Mouse (Mus musculus): ENCODE data around the gene Spock2. TPM values are rescaled to one million over a fixed set of nuclear protein-coding genes. Genes with fewer than 3 reads are reported as not detected.

The Spock2 gene
- polyA plus RNA-seq, 2 experiments, result 7.6 to 17.7 TPM

- H3K4me1 ChIP-seq (ENCODE audit: control insufficient read depth, insufficient read depth, low read length), result peaks cover 19% of the 10 kb centered on the region
- H3K4me2 ChIP-seq (replicated peaks; ENCODE audit: low read depth, low read length, severe bottlenecking), result no peak overlapping the region
- TF ChIP-seq POLR2A (IDR thresholded peaks at IDR 0.05; ENCODE audit: borderline replicate concordance, extremely low read depth, insufficient read depth, insufficient read length), result no peak
These were observed 24.8 kb upstream of the Spock2 start for GRCm38 (mm10) chr10:60080982-60081825.

GRCm38 (mm10) chr10:60081905-60082304, 24.1 kb upstream of the Spock2 start:
- Histone ChIP-seq H3K9ac (ENCODE audit: low read depth, low read length, severe bottlenecking) (no peak overlapping the region), H3K4me2 (replicated peaks; ENCODE audit: low read depth, low read length, severe bottlenecking) (0 out of 2 replicates have a peak overlapping the region, but pooled peaks have one; percentile 3), H3K27me3 (ENCODE audit: control insufficient read depth, insufficient read depth, low read length) (no peaks in the 10 kb centered on the region), H3K27ac (replicated peaks; ENCODE audit: low read depth, low read length) (no peak overlapping the region), H3K9me3 (ENCODE audit: control insufficient read depth, low read length) (no peaks in the 10 kb centered on the region), H3K4me3 (replicated peaks; ENCODE audit: low read length) (no peak overlapping the region), H3K4me1 (ENCODE audit: control insufficient read depth, insufficient read depth, low read length) (peaks cover 19% of the 10 kb centered on the region), H3K36me3 (ENCODE audit: control insufficient read depth, insufficient read depth, low read length) (0 out of 2 replicates have a peak, but pooled peaks cover 2% of the 10 kb centered on the region)
- DNase-seq (ENCODE audit: low spot score) (peak; percentile 82), ATAC-seq (ENCODE audit: low FRiP score, low read depth) (peak; percentile 41)
- TF ChIP-seq POLR2A (IDR thresholded peaks at IDR 0.05; ENCODE audit: borderline replicate concordance, extremely low read depth, insufficient read depth, insufficient read length), result no peak
- WGBS, result 49% methylated on average over 5 of the region's 5 CpGs

More at GRCm38 (mm10) chr10:60080982-60081825, 24.8 kb upstream of the Spock2 start:
- Histone ChIP-seq H3K27ac (replicated peaks; ENCODE audit: low read depth, low read length) (peak overlapping the region; percentile 44), H3K36me3 (ENCODE audit: control insufficient read depth, insufficient read depth, low read length) (0 out of 2 replicates have a peak, but pooled peaks cover 2% of the 10 kb centered on the region), H3K27me3 (ENCODE audit: control insufficient read depth, insufficient read depth, low read length) (no peaks in the 10 kb centered on the region), H3K9me3 (ENCODE audit: control insufficient read depth, low read length) (no peaks in the 10 kb centered on the region), H3K9ac (ENCODE audit: low read depth, low read length, severe bottlenecking) (no peak overlapping the region), H3K4me3 (replicated peaks; ENCODE audit: low read length) (no peak overlapping the region)
- peak; percentile 36; the same call in 1 of the 2 replicates for ATAC-seq (ENCODE audit: low FRiP score, low read depth)
- WGBS, result 27% methylated on average over 21 of the region's 21 CpGs
- peak; percentile 39 for DNase-seq (ENCODE audit: low spot score)

GRCm38 (mm10) chr10:60084065-60084464, 22.0 kb upstream of the Spock2 start:
- no peak for TF ChIP-seq POLR2A (IDR thresholded peaks at IDR 0.05; ENCODE audit: borderline replicate concordance, extremely low read depth, insufficient read depth, insufficient read length)
- ATAC-seq (ENCODE audit: low FRiP score, low read depth) (no peak), DNase-seq (ENCODE audit: low spot score) (no peak)
- no peak overlapping the region for H3K9ac ChIP-seq (ENCODE audit: low read depth, low read length, severe bottlenecking)
- H3K27me3 ChIP-seq (ENCODE audit: control insufficient read depth, insufficient read depth, low read length), result no peaks in the 10 kb centered on the region
- H3K27ac ChIP-seq (replicated peaks; ENCODE audit: low read depth, low read length), result no peak overlapping the region
- H3K4me2 ChIP-seq (replicated peaks; ENCODE audit: low read depth, low read length, severe bottlenecking), result no peak overlapping the region
- no peaks in the 10 kb centered on the region for H3K36me3 ChIP-seq (ENCODE audit: control insufficient read depth, insufficient read depth, low read length)
- WGBS, result 82% methylated on average over 4 of the region's 4 CpGs
- no peaks in the 10 kb centered on the region for H3K9me3 ChIP-seq (ENCODE audit: control insufficient read depth, low read length)
- peaks cover 16% of the 10 kb centered on the region for H3K4me1 ChIP-seq (ENCODE audit: control insufficient read depth, insufficient read depth, low read length)
- H3K4me3 ChIP-seq (replicated peaks; ENCODE audit: low read length), result no peak overlapping the region

- Histone ChIP-seq H3K4me3 (replicated peaks; ENCODE audit: low read length) (no peak overlapping the region), H3K4me1 (ENCODE audit: control insufficient read depth, insufficient read depth, low read length) (no peaks in the 10 kb centered on the region), H3K36me3 (ENCODE audit: control insufficient read depth, insufficient read depth, low read length) (no peaks in the 10 kb centered on the region), H3K4me2 (replicated peaks; ENCODE audit: low read depth, low read length, severe bottlenecking) (no peak overlapping the region), H3K9me3 (ENCODE audit: control insufficient read depth, low read length) (no peaks in the 10 kb centered on the region), H3K9ac (ENCODE audit: low read depth, low read length, severe bottlenecking) (no peak overlapping the region), H3K27ac (replicated peaks; ENCODE audit: low read depth, low read length) (no peak overlapping the region), H3K27me3 (ENCODE audit: control insufficient read depth, insufficient read depth, low read length) (no peaks in the 10 kb centered on the region)
- no peak for TF ChIP-seq POLR2A (IDR thresholded peaks at IDR 0.05; ENCODE audit: borderline replicate concordance, extremely low read depth, insufficient read depth, insufficient read length)
- DNase-seq (ENCODE audit: low spot score), result no peak
- no peak for ATAC-seq (ENCODE audit: low FRiP score, low read depth)
- WGBS, result 80% methylated on average over 2 of the region's 2 CpGs
These were observed 13.7 kb upstream of the Spock2 start for GRCm38 (mm10) chr10:60092311-60092710.

- WGBS, result 83% methylated on average over 2 of the region's 2 CpGs
- ATAC-seq (ENCODE audit: low FRiP score, low read depth) (no peak), DNase-seq (ENCODE audit: low spot score) (no peak)
- no peaks in the 10 kb centered on the region for H3K9me3 ChIP-seq (ENCODE audit: control insufficient read depth, low read length)
- no peak overlapping the region for H3K9ac ChIP-seq (ENCODE audit: low read depth, low read length, severe bottlenecking)
- TF ChIP-seq POLR2A (IDR thresholded peaks at IDR 0.05; ENCODE audit: borderline replicate concordance, extremely low read depth, insufficient read depth, insufficient read length), result no peak
- H3K4me3 ChIP-seq (replicated peaks; ENCODE audit: low read length), result no peak overlapping the region
- H3K4me2 ChIP-seq (replicated peaks; ENCODE audit: low read depth, low read length, severe bottlenecking), result no peak overlapping the region
- H3K36me3 ChIP-seq (ENCODE audit: control insufficient read depth, insufficient read depth, low read length), result no peaks in the 10 kb centered on the region
- H3K27ac ChIP-seq (replicated peaks; ENCODE audit: low read depth, low read length), result no peak overlapping the region
- H3K4me1 ChIP-seq (ENCODE audit: control insufficient read depth, insufficient read depth, low read length), result no peaks in the 10 kb centered on the region
- no peaks in the 10 kb centered on the region for H3K27me3 ChIP-seq (ENCODE audit: control insufficient read depth, insufficient read depth, low read length)
These were observed 12.3 kb upstream of the Spock2 start for GRCm38 (mm10) chr10:60093751-60094150.
